Mouse (Mus musculus) cerebellum, adult 18-20 months (tissue): ENCODE measurements at regions not wholly inside any gene's neighbourhood (a gene's known extent, or its start where the extent isn't known, plus 50 kb on each side); places are given as distances from the start of the nearest gene placed in this dataset.

Experiments
- DNase-seq, 2 experiments: peaks; one replicate each; pipeline ENCODE4 v3.0.0; 2021

DNA sequence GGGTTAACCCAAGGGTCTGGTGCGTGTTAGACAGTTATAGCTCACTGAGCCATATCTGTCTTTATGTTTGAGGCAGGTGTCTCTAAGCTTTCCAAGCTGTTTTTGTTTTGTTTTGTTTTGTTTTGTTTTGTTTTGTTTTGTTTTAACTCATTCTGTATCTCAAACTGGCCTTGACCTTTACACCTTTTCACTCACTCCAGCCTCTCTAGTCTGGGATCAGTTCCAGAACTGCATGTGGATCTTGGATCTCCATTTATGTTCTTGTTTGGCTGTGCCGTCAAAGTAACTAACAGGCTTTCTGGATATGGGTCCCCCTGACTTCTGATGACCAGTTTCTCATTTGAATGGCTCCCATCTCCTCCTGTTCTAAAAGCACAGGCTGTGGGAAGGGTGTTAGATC is 197.7 kb downstream of the Gm5447 start:
- DNase-seq = no peak

DNA sequence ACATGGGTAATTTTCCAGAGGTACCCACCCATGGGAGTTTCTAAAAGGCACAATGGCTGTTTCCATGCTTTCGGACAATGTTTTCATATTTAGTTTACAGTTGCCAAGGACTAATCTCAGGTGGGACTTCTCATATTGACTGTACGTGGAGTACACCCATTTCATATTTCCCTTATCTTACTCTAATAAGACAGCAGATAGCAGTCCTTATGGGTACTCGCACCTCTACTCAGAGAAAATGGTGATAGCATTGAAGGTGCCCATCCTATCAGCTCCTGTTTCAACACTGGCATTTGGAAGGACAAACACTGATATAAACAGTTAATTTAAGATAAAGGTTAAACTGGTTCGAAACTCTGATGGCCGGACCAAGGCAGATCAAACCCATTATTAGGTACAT is 198.6 kb downstream of the Gm5447 start:
- DNase-seq = no peak

DNA sequence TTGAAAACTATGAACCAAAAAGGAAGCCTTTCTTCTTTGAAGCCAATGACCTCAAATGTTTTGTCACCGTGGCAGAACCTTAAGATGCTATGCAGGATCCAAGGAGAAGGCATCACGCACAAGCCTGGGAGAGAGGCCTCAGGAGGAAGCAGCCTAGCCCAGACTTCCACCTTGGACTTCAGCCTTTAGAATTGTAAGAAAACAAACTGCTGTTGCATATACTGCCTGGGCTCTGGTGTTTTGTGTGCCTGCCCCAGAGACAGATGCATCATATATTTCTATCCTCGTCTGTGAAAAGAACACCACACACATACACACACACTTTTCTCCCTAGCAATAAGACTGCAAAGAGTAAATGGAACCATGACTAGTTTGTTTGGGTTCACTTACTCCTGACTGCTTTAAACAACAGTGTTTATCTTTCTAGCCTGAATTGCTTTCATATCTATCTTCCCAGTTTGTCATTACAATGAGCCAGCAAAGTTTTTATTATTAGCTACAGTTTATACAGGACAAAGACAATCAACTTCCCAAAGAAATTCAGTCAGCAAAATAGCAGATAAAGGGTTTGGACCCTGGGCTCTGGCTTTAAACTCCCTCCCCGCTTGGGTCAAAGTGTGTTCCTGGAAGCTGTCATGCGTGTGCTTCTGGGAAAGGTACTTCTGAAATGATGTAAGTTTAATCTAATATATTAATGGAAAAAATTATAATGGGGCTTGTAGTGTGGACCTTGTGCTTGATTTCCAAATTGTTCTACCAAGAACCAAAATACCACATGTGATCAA is 204.2 kb downstream of the Gm5447 start:
- no peak for DNase-seq

DNA sequence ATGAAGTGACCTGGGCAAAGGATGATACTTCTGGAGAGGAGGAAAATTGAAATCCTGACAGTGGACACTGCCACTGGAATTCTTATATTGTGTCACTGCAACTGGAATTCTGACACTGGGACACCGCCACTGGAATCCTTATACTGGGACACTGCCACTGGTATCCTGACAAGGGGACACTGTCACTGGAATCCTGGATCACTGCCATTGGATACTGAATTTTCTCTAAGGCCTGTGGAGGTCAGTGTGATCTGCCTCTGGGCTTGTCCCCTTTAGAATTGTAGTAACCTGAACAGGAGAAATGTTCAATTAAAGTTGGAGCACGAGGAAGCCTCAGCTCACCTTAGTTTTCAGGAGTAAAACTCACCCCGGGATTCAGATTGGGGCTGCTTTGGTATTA is 205.0 kb downstream of the Gm5447 start:
- peak in 1 of 2 experiments; percentile 6 for DNase-seq

DNA sequence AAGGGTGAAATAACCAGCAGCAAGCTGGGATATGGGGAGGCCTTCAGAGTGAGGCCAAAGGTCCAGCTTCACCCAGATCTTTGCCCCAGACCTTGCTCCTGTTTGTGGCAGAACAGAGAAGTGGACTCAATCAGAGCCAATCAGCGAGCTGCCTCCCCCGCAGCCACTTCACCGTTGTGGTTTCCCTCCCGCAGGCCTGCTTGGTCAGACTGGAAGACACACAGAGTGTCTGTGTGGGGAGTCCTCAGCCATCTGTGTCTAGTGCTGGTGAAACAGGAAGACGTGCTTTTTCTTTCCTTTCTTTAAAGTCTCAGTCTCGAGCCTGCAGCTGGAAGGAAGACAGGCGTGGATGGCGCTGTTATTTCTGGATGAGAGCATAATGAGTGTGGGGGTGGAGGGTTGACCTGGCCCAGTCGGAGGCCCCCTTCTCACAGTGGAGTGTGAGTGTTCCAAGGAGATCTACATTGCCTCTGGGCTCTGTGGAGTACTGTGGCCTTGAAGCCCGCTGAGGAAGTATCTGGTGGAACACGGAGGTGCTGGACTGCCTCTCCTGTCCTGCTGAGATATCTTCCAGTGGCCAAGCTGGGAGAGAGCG is 205.5 kb downstream of the Gm5447 start:
- peak; percentile 48 to 57 for DNase-seq

DNA sequence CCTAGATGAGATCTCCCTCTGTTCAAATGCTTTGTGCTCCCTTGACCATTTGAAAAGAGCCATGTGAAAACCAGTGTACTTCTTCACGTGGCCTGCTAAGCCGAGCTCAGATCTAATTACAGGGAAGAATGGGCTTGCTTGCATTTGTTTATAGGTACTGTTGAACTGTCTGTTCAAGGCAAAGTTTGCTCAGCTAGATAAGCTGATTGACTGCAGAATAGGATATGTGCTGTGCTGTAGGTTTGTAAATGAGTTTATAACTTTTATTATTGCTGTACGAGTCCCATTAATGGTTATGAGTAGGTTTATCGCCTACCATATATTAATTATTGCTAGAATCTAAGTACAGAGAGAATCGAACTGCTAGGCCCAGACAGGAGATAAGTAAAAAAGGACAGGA is 207.5 kb downstream of the Gm5447 start:
- no peak for DNase-seq

DNA sequence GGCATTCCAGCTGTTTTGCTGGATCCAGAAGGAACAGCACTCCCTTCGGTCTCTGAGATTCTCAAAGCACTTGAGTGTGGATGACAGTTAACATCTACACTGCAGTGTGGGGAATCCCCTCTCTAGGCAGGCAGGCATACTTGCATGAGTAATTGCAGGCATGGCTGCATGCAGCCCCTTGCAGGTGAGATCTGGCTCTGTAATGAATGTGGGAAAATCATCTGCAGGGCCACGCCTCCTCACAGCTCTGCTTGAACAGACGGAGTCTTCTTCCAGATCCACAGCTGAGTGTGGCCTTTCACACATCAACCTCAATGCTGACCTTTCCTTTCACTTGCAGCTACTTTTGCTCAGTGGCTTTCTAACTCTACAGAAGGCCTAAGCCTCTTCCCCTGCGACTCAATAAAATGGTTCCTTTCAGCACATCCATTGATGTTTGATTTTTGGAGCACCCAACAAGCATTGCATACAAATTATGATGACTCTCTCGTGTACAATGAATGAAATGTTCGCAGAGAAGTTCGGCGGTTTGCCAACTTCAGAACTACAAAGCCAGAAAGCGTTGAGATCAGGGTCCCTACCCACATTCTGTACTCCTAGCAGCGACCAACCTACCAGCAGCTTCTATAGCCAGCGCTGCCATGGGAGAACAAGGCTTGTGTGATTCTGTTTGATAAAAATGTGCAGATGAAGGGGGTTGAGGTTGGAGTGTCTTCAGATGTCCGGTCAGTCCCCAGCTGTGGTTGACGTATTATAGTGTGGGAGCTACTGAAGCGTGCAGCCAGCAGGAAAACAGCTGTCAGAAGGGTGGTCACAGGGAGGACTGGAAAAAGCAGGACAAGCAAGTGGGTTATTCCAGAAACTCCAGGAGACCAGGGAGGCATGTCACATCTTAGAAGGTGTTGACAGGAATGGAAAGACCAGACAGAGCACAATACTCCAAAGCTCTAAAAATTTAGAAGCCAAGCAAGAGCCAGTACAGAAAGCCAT is 211.1 kb downstream of the Gm5447 start:
- no peak for DNase-seq

DNA sequence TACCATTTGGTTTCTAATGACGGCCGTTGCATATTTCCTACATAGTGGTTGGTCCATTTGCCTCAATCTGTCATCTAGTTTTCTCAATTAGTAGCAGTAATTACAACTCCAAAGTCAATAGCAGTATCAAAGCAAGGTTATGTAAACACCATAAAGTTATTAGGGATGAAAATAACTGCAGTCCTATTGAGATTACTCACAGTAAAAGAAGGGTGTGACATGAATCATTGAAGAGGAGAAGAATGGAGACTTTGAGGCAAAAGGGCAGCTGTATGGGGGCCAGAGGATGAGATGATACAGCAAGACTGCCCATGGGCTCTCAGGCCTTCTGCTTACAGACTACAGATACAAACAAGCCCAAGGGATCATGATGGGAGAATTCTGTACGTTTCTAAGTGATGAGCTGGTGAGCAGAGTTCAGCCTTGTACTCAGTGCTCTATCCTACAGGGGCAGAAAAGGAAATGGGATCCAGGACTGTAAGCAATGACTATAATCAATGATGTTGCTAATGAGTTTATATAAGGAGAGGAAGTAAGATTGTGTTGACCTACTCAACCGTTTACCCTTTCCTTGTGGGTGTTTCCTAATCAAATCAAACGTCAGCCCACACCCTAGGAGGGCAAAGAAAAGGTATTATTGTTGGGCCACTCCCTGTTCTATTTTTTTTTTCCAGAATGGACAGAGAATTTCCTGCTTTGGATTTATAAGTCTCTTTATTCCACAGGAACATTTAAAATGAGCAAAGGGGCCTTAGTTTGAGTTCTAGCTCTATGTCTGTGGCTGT is 213.0 kb downstream of the Gm5447 start:
- no peak for DNase-seq

DNA sequence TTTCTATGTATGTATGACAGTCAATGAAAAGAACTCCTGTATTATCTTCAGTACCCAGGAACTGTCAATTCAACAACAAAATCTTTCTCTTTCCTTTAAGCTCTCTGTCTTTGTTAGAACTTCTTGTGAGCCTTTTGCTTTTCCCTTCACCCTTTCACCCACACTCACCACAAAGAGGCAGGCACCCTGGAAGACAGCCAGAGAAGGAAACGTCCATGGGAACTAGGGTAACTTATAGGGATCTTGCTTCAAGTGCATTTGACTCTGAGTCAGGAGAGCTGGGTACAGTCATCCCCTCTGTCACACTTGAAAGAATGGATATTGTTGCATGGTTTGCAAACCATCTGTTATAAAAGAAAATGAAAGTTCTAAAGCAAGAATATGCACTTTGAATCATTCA is 215.1 kb downstream of the Gm5447 start:
- DNase-seq = no peak

DNA sequence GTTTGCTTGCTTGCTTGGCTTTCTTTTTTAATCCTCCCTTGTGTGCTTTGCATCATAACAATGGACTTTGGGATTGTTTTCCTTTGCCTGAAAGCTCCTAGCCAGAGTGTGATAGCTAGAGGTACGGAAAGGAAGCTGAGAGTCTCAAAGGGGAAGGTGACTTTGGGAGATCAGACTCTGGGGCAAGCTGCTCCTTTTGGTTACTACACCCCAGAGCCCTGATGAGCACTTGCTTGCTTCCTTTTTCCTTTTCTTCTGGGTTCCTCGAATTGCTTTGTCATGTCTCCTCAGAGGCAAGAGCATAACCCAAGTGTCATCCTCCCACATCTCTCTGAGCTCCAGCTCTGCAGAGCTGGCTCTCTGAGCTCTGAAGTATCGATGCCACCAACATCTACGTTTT is 216.0 kb downstream of the Gm5447 start:
- DNase-seq = no peak

DNA sequence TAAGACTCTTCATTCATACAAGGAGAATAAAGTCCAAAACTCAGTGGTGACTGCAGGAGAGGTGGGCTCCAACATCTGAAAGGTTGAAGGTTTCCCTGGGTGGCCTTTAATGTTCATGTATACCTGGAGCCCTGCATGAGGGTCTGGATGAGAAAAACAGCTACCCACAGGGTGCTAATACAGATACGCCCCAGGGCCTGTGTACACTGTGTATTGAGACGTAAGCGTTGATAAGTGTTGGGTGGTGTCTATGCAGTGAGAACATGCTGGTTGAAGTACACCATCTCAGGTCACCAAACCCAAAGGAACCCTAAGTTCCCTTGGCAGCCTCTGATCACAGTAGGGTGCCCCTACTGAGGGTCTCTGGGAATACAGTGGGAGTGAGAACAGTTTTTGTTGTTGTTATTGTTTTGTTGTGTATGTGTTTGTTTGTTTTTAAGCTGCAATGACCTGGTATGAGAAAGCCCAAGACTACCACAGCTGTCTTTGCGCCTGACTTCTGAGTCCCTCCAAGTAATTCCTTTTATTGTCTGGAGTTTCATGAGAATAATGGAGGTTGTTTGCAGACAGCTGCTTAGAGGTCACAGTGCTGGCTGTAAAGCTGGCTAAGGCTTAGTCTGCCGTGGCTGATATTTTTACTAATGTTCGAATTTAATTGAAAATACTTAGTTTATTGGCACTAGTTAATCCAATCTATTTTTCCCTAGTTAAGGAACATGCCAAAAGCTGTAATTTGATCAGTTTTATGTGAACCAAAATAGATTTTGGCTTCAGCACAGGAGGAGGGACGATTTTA is 217.5 kb downstream of the Gm5447 start:
- DNase-seq = no peak

DNA sequence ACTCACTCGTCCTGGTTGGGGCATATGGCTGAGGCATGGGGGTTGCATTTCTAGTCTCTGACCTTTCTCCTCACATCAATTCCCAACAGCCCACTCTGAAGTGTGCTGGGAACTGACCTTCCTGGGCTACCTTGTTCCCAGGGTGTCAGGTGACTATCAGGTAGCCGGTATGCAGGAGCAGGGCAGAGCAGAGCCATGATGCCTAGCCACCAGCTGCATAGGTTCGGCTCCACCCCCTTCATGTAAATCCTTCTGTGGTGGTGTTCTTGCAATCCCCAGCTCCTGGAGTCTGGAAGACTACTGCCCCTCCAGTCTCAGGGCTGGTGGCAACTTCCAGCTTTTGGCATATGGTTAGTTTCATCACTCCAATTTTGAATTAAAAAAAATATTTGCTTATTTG is 221.0 kb downstream of the Gm5447 start:
- DNase-seq = no peak

DNA sequence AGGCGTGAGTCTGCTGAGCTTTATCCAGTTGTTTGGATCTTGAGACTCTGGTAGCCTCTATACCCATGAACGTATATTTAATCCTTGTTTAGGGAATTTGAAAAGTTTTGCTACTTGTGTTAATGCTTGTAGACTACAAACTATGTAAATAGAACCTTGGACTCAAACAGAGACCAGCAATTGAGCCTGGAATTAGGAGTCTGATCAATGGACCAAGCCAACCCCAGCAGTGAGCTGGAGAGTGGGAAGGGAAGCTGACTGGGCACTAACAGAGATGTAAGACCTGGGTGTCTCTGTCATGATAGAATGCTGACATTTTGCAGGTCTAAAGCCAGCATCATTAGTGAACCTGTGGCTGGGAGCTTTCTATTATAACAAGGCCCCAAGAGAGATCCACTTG is 222.5 kb downstream of the Gm5447 start:
- no peak for DNase-seq

DNA sequence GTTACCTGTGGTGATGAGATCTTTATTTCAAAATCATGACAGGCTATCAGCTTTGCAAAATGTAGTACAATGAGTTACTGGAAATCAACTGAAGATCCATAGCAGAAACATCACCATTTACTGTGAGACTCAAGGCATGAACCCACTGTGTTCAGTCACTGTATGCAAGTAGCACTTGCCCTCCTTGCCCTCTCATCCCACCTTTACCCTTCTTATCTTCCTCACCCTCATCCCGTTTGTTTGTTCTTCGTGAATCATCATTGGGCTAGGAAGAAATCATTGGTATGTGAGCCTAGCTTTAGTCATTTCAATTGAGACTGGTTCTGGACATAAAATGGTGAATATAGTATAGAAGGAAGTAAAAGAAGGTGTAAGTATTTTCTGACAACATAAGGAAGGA is 223.6 kb downstream of the Gm5447 start:
- DNase-seq = no peak

DNA sequence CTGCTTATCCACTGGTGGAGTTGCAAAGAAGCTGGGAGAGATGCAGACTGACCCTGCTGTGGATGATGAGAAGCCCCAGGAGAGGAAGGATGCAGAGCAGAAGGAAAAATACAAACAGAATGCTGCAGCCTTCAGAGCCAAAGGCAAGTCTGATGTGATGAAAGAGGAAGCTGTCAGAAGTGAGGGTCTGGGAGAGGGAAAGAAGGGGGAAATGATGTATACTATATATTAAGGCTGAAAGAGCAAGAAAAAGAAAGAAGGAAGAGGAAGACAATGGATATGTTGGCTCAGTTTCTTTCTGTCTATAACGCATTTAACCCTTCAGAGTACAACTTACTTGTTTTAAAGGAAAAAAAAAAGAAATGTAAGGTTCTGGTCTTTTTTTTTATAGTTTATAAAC is 225.4 kb downstream of the Gm5447 start:
- DNase-seq = no peak

DNA sequence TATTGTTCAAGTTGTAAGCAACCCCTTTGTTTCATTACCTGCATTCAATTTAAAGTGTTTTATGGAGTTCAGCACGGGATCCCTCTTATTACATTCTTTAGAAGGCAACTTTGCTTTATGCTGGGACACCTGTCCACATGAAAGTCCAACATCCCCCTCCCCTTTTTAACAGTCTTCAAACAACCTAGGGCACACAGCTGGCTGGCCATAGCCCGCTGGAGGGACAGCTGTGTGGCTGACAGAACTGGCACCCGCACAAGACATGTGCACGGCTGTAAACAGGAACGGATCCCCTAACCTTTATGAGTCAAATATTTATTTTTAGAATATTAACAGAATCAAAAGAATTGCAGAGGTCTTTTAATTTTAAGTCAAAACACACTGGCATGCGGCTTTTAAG is 230.1 kb downstream of the Gm5447 start:
- DNase-seq = no peak

DNA sequence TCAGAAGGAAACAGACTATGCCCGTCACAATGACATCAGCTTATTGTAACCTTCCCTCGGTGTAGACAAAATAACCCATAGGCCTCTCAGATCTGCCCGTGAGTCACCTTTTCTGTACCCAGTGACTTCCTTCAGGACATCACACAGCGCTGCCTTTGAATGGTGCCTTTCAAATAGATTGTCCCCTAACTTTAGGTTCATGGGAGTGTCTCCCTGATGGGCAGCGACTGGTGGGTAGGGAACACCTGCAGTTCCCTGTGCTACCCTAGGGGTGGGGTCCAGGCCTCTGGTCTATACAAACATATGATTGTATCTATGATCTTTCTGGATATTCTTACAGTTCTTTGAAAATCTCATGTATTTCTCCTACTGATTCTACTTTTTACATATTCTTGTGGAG is 232.4 kb downstream of the Gm5447 start:
- no peak for DNase-seq

DNA sequence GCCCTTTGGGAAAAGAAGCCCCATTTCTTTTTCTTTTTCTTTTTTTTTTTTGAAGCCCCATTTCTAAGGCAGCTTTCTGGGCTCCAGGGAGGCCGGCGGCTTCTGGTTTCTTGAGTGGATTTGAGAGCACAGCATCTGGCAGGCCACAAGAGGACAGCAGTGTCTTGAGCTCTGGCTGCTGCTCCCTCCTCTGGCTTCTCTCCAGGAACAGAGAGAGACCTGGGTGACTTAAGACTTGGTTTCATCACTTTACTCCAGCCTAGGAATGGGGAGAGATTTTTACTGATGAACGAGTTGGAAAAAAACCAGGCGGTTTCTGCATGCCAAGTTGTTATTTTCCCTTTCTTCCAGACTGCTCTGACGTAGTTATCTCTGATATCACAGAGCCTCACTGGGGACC is 233.7 kb downstream of the Gm5447 start:
- no peak for DNase-seq

DNA sequence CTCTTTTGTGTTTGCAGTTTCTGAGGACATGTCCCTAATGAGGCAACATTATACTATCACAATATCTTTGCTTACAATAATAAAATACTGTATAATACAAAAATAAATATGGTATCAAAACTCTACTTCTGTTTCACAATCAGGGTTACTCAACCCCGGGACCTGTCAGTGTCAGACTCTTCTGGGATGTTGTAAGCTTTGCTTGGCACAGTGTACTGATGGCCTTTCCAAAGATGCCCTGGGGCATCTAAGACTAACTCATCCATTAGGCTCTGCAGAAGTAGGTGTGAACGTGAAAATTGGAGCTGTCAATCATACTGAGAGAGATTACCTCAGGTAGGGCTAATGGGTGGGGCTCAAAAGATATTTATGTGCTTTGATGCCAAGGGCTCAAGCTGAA is 249.0 kb downstream of the Gm5447 start:
- no peak for DNase-seq

DNA sequence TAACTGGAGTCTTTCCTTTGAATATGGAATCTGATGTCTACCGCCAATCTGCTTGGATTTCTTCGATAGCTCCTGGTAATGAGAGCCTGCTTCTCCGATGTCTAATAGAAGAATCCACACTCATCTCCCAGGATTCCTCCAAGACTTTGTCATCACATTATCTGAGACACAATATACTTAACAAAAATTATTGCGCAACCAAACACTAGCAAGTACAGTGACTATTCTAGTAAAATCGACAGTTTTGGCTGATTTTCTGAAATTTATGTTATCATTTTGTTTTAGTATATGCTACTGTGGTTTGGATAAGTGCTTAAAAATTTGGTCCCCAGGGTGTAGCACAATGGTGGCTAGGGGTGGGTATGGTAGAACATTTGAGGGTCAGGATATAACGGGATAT is 266.5 kb downstream of the Gm5447 start:
- DNase-seq = no peak

DNA sequence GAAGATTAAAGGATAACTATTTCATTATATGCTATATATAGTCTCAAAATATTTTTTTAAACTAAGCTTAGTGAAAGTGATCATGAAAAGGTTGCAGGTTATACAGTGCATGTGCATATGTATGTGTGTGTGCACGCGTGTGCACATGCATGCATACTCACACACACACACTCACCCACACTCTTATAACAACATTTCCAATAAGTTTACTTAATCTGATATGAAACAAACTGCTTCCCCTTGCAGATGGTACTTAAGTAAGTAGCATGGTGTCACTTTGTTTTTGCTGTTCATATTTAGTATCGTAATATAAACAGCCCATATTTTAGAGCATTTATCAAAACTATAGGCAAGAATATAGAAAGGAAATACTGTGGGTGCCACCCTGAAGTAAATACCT is 275.0 kb downstream of the Gm5447 start:
- DNase-seq = no peak

DNA sequence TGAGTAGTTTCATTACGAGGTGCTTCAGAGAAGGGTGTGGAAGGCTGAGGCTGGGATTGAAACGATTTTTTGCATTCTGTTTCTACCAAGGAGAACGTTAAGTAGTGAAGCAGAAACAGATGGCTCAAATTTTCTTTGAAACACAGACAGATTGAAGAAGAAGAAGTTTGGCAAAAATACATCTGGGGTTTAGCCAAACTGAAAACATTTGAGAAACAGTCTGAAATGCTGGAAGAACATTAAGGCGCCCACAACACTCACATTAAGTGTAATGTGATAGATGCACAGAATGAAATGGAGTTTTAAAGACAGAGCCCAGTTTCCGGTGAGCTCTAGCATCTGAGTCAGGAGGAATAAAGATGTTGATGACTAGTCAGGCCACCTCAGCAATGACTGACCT is 275.5 kb downstream of the Gm5447 start:
- no peak for DNase-seq
